Mouse (Mus musculus) induced T-regulatory cell, adult 2 months (primary cell): ENCODE measurements around the gene Fat3.

ENCODE experiments used
- DNase-seq: peaks from one replicate; pipeline ENCODE4 v3.0.0-alpha.2; 2012; ENCODE audit warnings: low read depth

Fat3 gene

DNA sequence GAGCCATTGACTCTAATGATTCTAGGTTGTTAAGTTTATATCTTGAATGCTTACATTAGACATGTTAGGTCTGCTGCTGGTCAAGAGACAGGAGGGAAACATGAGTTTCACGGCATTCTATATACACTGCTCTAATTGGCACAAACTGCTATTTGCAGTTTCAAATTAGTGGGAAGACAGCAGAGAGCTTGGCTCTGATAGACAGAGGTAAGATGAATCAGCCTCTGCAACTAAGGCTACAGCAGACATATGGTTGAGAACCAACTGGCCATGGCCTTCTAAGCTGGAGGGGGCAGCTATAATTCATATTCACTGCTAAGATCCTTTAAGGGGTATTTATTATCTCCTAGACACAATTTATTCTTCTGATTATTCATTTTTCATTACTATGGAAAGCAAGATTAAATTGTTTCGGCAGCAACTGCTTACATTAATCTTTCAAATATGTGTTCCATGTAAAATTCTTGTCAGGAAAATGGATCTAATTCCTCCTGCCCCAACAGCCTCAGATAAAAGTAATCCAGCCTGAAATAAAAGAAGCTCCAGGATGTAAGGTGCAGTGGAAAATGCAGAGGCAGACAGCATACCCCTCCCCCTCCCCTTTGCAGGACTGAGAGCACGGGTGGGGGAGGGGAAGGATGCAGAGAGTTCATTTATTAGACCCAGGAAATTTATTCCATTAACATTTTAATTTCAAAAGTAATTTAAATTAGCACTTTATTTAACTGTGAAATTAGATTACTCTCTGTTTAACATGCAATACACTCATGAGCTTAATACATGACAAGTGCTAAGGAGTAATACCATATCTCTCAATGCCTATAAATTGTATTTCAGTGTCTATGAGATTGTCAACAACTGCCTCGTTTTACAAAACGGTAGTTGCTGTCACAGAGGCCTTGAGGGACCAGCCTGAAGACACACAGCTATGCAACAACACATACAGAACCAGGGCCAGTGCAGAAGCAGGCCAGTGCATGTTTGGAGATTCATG lies 189.9 kb downstream of the Fat3 start:
- no peak for DNase-seq

DNA sequence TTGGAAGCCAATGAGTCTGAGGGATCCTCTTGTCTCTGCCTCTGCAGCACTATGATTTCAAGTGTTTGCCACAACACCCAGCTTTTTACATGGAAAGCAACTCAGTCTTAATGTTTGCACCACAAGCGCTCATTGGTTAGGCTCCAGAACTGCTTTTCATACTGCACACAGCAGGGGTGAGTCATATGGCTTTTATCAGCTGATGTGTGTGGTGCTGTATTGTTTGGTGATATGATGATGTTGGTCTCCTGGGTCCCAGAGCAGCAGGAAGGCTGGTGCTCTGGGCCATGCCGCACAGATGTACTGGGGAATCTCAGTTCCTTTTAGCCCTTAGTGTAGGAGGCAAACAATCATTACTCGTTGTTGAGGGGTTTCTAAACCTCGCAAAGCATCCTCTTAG lies 190.8 kb downstream of the Fat3 start:
- DNase-seq = no peak

DNA sequence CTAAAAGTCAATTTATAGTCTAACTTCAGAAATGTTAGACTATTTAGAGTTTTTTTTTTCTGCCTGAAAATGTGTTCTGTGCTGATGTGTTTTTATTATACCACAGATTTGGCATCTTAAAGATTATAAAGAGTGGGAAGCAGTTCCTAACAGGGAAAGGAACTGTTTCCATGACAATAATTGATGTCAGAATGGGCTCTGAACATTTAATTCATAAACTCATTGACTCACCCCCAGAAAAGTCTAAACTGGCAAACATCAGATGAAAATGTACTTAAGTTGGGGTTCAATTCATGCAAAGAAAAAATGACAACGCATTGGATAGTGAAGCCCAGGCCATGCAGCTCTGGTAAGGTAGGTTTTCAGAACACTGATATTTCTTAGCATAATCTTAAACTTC lies 193.3 kb downstream of the Fat3 start:
- no peak for DNase-seq

DNA sequence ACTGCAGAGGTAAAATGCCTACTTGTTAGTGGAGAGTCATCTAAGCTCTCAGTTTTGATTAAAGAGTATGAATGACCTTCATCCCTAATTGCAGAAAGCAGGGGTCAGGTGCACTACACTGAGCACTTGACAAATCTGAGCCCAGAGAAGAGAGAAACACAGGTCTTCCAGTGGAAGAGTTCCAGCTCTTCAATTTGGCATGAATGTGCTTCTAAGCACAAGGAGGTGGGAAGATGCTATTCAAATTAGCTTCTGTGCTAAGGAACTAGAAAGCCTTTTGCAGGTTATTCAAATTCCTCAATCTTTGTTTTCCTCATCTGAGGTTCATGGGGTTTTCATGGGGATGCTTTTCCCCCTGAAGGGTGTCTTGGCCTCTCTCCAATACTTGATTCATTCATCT lies 194.9 kb downstream of the Fat3 start:
- DNase-seq = no peak

DNA sequence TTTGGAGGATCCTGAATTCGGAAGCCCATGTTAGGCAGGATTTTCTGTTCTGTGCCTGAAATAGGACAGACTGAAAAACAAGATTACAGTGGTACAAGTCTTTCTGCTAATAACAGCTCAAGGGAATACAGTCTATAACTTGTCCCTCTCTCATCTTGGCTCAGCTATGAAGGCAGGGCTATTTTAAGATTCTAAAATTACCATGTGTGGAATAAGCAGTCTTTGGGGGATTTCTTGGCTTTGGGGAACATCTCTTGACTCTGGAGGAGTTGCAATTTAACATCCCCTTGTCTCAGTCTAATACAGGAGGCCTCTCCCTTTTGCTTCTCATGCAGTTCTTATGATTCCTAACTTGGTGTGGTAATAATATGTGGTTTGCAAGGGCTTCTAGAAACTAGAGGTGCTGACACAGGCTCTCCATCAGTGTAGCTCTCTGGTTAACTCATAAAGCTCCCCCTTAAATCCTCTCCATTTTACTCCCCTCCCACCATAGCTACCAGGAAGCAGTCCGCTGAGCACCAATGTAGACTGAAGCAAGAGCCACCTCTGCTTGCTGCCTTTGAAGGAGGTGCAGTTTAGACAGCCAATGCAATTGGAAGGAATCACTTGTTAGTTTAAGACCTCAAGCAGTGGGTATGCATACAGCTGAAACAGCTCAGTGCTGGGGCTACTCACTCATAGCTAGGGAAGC lies 195.5 kb downstream of the Fat3 start:
- DNase-seq = no peak

DNA sequence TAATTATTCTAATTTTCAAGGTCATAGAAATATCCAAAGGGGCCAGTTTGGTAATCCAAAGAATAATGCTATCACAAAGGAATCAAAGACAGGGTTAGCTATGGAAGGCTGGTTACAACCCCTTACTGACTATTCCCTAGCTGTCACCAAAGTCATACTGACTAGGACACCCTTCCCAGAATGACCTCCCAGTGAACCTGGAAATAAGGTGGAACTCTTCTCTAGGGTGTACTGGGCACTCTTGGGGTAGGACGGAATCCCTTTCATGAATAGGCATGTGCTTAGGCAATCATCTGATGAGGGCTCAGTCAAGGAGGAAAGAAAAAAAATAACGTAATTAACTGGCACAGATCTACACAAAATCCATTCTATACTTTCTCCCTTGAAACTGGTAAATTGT lies 196.1 kb downstream of the Fat3 start:
- no peak for DNase-seq

DNA sequence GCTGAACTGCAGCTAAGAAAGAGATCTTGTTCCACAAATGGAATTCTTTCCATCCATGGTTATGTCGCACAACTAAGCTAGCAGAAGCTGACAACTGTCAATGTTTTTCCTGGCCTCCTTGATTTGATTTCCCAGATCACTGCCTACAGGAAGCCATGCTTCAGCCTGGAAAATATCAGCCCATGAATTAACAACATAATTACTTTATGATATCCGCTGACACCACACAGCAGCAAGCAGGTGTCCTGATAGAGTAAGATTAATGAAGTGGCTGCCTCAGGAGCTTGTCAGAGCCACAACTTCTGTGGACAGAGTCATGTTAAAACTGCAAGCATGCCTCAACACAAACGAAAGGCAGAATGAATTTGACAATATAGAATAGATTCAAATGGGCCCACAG lies 198.6 kb downstream of the Fat3 start:
- no peak for DNase-seq

DNA sequence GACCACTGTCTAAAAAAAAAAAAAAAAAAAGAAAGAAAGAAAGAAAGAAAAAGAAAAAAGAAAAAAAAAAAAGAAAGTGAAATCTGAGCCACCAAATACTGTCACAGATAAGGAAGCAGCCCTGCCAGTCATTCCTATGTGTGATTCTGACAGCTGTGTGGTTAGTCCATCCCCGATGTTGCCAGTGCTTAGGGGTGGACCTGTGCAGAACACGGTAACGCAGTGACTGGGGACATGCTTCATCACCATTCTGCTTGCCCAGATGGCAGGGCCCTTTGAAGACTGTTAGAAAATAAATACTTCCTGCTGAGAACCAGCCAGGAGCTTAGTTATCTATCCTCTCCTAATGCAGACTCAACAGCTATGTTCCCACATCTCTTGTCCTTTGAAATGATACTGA lies 203.2 kb downstream of the Fat3 start:
- DNase-seq = no peak

DNA sequence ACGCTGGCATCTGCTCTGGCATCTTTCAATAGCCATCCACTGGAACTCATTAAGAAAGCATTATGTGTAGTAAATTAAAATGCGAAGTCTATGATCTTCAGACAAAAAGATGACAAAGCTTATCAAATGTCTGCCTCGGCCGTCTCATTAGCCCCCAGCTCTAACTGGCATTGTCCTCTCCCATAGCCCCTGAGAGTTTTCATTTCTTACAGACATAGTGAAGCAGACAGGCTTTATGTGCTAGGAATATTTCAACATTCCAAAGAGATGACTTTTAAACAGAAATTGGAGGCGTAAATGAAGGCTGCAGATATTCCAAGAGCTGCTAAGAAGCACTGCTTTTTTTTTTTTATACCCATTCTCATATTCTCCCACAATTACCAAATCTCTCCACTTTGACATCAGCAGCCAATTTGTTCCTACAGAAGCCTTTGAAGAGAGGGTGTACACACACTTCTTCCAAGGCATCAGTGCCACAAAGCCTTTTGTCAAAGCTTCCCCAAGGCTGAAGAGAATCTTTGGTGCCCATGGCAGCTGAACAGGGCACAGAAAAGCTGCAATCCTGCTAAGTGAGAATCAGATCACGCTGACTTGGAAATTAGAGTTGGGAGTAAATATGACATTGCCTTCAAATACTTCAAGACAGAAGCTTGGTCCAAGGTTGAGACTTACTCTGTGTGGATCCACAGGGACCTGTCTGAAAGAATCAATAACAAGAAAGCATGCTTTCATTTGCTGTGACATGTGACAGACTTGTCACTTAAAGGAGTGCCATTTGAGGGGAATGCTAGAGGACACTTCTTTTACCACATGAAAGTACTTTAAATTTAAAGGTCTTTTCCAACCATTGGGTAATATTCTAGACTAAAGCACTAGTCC lies 206.9 kb downstream of the Fat3 start:
- no peak for DNase-seq

DNA sequence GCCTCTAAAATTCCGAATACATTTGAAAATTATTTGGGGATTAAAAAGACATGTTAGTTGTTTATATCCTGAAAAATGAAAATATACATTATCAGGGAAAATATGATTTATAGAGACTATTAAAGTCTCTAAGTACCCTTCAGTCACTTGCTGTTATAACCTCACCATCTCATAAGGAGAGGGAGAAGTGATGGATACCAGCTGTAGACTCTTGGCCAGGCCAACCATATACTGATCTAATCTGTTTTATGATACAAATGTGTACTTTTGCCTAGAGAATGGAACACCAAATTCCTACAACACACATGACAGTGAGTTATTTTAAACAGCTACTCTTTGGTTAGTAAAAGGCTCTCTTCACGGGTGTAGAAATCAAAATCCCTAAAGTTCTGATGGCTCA lies 208.6 kb downstream of the Fat3 start:
- DNase-seq = no peak

DNA sequence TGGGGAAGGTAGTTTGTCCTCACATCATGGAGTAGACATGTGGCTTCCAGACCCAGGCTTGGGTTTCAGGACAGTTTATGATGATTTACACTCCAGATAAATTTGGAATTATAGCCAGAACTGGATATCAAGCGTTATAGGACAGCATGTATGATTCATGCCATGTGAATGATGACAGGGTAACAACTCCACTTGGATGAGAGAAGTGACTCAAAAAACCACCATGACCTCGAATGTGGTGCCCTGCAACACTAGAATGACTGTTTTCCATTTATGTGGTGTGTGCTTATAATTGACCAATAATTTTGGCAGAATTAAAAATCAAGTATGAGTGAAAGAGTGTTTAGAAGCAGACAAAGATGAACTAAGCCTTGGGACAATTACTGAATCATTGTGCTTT lies 210.2 kb downstream of the Fat3 start:
- no peak for DNase-seq

DNA sequence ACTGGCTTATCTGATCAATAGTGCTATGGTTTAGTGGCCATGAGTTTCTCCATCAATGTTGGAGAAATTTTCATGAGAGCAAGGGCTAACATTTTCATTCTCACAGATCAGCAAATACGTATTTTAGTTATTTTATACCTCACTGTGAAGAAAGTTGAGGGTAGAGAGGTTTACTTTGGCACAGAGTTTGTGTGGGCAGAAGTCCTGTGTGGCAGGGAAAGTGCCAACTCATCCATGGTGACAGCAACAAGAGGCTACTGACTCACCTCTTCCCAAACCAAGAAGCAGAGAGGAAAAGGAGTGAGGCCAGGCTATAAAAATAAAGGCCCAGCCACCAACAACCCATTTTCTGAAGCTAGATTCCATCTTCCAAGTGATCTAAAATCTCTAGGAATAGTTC lies 218.1 kb downstream of the Fat3 start:
- no peak for DNase-seq

DNA sequence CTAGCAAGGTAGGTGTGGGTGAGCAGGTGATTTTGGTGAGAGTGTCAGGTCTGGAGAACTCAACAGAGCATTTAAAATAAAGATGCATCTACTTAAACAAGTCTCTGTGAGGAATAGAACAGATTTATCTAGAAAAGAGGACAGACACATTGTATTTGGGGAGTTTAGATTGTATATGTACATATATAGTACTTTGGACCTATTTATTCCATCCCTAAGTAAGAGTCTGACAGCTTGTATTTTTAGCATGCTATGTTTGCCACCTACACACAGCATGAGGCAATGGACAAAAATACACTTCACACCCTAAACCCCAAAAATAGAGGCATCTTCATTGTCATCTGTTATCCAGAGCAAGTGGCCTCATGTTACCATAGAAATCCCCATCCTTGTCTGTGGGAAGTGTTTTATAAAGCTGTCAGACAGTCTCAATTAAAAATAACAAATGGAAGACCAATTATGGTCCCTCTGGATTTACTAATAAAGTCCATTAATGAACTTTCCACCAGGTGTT lies 218.7 kb downstream of the Fat3 start:
- no peak for DNase-seq

DNA sequence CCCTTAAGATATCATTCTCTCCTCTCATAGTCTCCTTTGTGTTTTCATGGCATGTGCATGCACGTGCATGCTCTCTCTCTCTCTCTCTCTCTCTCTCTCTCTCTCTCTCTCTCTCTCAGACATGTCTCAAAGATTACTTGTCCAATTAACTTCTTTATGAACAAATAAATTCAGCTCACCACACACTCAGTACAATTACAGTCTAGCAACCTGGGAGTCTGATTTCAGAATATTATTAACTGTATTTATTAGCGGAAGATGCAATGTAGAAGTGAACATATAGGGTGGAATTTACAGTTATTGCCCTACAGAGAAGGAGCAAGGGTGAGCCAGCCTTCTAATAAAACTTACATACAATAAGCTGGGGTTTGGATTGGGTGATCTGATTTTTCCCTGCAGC lies 225.5 kb downstream of the Fat3 start:
- no peak for DNase-seq

DNA sequence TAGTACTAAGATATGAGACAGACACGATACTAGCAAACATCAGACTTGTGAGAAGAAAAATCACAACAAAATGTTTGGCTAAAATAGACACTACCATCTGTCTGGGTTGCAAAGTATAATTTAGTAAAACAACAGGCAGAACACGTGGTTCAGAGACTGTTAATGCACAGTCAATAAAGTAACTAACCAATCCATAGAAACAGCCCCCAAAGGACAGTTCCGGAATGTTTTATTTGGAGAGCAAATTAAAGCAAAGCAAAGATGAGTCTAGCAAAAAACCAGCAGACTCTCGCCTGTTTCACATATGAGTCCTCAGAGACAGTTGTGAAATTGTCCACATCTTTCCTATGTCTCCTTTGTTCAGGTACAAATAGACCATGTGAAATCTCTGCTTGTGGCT lies 227.0 kb downstream of the Fat3 start:
- DNase-seq = no peak

DNA sequence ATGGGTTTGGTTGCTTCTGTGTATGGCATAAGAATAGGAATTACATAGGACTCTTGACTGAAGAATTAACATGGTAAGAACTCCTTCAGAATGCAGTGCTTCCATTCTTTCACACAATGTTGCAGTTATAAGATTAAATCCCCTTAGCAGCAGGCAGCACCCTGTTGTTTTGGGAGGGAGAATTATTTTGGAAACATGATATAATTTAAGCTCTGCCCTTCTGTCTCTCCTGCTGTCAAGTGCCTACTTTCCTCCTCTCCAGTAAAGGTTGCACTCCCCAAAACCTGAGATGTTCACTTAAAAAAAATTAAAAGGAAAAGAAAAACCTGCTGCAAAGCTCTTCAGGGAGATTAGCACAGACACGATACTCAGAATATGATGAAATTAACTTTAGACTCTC lies 228.3 kb downstream of the Fat3 start:
- no peak for DNase-seq

DNA sequence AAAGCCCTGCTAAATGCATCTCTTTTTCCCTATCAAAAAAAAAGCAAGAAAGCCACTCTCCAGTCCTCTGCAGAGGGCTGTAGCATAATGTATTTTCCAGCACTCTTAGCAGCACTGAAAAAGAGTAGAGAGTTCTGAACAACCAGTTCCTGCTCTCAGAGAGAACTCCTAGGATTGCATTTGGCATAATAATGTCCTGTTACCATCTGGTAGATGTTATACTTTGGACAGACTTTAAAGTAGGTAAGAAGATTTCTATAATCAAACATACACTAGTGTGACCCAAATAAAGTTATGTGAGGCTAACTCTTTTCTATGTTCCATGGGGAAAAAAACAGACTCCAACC lies 230.3 kb downstream of the Fat3 start:
- DNase-seq = no peak

DNA sequence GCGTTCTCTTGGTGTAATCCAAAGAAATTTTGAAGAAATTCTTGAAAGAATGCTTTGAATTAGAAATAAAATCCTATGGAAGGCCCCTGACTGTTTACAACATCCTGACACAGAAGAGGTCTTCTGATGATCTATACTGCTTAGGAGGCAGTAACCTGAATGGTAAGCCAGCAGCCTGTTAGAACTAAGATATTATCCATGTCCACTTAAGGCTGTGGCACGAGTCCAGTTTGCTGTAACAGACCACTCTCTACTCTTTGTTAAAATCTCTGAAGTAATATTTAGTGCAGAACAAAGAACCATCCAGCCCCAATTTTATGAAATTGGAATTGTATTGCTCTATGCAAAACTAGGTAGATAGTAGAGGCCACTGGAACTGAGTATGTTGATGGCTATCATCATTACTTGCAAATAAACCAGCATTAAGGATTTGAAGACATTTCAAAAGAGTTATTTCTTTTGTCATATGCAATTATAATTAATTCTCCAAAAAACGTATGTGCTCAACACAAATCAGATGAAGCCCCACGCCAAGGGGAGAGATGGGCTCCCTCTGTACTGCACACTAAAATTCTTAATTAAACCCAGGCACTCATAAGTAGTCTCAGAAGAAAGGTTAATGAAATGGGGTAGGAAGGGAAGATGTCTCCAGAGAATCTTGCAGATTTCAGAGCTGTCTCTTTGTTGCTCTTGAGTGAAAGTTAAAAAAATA lies 230.9 kb downstream of the Fat3 start:
- no peak for DNase-seq

DNA sequence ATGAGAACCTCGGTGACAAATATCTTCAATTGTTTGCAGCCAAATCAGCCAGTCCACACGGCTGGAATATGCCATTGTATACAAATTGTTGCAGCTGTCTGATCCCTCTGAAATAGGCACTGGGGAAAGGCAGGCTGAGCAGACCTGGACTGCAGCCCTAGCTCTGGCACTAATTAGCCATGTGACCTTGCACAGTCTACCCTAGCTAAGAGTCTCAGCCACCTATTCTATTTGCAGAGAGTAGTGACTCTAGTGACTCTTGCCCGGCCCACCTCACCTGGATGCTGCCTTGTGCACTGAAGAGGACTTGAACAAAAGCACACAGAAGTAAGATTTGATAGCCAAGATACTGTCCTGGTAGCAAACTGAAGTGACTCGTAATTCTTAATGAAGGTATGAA lies 235.6 kb downstream of the Fat3 start:
- no peak for DNase-seq

DNA sequence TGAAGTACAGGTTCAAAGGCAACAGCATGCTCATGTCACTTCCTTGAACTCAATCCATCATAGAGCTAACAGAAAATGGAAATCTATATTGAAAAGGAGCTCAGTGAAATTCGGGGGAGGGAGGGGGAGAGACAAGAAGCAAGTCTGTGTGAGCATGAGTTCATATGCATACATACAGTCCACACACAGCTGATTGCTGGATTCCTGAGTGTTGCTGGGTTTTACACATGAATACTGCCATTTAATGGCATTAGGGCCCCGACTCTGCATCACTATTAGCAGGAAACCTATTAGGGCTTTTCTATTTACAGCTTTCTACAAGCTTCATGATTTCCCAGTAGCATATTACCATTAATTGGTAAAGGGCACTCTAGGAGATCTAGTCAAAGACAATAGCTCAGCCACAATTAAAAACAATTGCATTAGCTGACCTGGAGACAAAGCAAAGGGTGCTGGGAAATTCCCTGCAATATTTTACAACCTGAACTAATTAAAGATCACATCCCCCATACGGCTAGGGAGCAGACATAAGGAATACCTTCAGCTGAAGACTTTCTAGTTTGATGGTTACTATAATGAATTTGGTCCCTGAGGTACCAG lies 243.7 kb downstream of the Fat3 start:
- DNase-seq = no peak

DNA sequence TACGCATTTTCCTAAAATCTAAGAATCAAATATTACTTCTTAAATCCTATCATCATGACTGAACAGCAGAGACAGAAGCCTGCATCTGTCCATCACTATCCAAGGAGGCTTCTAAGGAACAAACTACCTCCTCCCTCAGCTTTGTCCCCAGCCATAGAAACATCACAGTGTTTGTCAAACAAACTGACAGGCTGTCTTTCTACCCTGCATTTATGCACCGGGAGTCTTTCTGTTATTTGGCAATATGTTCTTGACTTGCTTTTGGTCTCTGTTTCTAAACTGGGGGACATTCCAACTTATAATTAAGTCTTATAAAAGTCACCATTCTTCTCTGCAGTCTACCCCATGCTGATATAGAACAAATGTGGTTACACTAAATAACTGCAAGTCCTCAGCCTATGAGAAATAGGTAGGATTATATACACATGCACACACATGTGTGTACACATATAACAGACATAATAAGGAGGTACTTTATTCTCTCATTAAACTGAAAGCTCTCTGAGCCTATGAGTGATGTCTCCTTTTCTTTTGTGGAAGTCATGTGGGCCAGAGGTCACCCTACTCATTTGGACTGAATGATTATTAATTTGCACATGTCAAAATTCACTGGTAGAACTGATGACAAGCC lies 244.4 kb downstream of the Fat3 start:
- DNase-seq = no peak
